Mouse (Mus musculus) monocyte, adult 5-6 weeks (primary cell): Measurements from ENCODE around the gene Prdm16. TPM values are rescaled to one million over a fixed set of nuclear protein-coding genes. Genes with fewer than 3 reads are reported as not detected.

ENCODE experiments used
- ATAC-seq: fragments of 153-309, 156-312 bp; replicated peaks from 2 replicates; pipeline ENCODE4 v1.8.0; 2017; ENCODE audit warnings: mild to moderate bottlenecking; ENCODE audit not compliant: low TSS enrichment, insufficient number of reproducible peaks, severe bottlenecking, poor library complexity, low FRiP score
- total RNA-seq: library from RNA; stranded (forward); fragments of 200-1000, 200-491, 200-594 nt; gene quantifications from 3 replicates; pipeline ENCODE4 v1.2.3, GENCODE M21; 2017

Gene Prdm16
- total RNA-seq, 1 experiment from 2014 or later, result 0.19 TPM

DNA sequence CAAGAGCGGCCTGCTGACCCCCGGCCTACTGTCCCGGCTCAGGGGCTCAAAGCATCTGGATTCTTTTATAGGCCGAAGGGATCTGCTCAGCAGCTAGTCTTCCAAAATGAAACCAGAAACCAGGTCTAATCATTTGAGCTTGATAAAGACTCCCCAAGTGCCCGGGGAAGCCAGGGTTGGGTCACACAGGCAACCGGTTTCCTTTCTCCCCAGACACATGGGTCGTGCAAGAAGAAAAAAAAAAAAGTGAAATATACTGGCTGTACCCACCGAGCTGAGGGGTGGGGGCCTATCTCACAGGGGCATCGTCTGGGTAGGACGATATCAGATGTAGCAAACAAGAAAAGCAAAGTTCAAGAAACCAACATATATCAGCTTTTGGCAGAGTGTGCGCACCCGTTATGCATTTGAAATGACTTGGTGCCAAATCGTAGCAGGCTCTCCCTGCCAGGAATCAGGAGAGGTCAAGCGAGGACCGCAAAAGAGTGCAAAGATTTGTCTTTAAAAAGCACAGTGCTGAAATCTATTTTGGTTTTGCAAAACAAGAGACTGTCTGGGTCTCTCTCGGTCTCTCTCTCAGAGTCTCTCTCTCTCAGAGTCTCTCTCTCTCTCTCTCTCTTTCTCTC is 55.3 kb downstream of the Prdm16 start:
- no peak for ATAC-seq

DNA sequence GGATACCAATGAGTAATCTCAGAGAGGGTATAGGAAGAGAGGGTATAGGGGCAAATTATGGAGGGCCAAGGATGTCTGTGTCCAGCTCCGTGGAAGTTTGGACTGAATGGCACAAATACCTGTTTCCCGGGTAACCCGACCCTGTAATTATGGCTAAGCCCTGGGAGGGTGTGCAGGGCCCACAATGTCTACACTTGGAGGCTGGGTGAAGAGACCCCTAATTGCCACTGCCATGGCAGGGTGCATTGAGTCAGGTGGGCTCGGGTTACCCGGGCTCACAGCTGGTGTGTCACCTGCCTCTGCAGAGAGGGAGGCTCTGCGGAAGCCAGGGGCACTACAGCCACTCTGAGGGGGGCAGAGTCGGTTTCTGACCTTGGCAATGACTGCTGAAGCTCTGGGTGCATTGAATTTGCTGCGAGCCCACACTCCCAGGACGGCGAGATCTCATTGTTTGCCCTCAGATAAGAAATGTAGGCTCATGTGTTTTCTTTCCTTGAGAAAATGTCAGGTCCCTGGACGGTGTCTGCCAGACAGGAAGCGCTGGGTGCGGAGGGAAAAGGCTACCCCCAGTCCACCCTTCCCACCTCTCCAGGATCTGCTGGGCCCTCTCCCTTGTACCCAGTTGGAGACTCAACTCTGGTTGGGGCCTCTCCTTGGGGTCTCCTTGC is 62.3 kb downstream of the Prdm16 start:
- no peak for ATAC-seq

DNA sequence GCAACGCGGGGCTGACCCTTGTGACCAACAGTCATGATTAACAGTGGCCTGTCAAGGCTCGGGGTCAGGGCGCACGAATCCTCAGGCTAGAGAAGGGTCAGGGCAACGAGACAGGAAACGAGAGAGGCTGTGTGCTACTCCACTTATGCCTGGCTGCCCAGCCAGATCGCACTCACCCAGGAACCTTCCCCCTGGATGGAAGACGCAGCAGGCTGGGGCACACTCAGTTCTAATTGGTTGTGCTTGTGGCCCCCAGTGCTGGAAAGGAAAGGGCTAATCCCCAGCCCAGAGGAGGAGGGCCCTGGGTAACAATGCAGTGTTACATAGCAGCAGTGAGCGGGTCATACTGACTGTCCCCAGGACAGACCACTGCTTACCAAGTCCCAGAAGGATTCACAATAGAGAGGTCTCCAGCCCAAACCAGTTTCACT is 66.2 kb downstream of the Prdm16 start:
- no peak for ATAC-seq

DNA sequence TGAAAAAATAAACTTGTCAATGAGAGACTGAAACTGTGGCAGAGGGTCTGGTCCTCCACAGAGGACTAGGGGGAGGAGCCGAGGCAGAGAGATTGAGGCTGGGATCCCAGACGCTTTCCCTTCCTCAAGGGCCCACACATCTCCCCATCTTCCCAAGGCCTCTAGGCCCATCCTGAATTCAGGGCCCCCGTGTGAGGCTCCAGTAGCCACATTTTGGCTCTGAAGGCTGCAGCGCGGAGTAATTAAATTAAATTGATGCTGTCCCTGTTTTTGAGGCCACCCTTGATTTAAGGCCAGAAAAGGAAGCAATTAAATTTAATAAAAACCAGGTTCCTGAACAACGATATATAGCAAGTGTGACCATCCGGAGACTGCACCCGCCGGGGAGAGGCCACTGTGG is 66.8 kb downstream of the Prdm16 start:
- ATAC-seq, result no peak

DNA sequence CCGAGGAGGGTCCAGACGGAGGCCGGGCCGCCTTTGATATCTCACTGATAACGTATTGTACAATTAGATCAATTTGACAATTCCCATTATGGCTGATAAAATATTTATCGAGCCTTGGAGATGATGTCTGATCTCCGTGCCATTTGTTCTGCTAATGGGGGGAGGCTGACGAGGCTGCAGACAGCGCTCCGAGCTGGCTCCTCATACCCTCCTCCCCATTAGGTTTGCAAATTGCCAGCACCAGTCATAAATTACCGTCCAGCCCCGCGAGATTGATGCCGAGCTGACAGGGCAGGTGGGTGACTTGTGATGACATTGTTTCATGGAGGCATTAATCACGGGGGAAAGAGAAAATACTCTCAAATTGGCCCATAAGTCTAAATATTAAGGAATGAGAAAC is 67.9 kb downstream of the Prdm16 start:
- no peak for ATAC-seq

DNA sequence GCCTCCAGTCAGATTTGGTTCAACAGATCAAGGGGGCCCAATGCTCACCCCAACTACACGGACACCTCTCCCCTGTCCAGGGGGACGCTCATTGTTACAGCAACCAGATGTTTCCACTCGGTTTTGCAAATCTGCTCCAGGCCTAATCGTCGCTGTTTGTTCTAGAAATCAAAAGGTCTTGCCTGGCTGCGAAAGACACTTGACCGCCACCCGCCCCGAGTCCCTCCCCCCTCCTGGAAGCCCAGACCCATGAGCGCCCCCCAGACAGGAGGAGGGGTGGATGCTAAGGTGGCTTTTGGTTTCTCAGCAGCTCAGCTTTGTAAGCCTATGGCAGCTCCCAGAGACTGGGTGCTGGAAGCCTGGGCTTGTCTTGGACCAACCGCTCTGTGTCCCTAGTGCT is 68.7 kb downstream of the Prdm16 start:
- ATAC-seq, result no peak

DNA sequence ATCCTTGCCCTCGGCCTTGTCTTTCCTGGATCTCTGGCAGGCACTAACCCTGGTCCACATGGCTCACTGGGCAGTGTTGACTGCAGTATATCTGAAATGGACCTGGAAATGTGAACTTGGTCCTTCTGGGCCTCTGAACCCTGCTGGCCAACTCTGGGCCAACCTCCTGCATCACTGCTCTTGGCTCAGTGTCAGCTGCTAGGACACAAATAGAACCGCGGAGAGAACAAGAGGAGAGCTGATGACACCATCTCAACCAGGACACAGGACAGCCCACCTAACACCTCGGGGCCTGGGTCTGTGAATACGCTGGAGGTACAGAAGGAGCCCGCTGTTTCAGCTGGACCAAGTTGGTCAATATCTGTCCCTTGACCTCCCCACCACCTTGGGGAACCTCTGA is 73.5 kb downstream of the Prdm16 start:
- no peak for ATAC-seq

DNA sequence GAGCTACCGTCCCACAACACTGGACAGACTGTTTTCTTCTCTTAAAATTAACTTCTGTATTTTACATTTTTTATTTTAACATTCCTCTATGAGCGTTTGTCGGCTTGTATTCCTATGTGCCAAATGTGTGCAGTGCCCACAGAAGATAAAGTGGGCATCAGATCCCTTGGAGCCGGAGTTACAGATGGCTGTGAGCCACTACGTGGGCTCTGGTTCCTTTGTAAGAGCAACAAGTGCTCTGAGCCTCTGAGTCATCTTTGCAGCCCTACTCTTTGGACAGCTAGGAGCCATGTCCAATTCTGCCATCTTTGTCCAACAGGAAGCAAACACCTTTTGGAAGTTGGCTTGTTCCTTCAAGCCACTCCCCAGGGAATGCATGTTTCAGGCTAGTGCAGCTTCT is 78.6 kb downstream of the Prdm16 start:
- ATAC-seq, result no peak

DNA sequence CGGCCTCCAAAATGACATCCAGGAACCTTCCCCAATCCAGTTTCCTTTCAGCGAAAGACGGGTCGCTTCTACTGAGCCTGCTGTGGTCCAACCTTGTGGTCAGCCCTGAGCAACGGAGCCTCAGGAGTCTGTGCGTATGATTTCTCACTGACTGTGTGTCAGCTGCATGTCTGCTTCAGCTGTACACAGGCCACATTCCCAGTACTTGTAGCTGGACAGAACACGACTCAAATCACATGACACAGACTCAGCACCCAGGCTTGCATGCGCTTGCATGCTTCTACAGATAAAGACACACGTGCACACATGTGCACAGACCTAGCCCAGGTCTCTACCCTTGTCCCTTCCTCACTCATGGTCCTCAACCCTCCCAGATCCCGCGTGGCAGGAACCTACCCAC is 79.5 kb downstream of the Prdm16 start:
- ATAC-seq, result no peak

DNA sequence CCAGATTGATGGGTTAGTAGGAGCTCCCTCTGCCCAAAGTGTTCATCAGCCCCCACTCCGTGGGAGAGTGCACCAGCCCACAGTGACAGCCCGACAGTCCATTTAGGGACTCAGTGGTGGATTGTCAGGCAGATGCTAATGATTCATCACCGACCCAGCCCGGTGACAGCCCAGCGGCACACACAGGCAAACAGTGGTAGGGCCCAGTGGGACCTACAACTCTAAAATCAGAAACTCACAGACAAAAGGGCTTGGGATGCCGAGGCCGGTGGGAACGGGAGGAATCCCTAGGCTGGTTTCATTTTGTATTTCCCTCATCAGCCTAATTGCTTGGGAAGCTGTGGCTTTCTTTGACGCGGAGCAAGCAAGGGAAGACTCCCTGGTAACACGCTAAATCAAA is 80.3 kb downstream of the Prdm16 start:
- no peak for ATAC-seq

DNA sequence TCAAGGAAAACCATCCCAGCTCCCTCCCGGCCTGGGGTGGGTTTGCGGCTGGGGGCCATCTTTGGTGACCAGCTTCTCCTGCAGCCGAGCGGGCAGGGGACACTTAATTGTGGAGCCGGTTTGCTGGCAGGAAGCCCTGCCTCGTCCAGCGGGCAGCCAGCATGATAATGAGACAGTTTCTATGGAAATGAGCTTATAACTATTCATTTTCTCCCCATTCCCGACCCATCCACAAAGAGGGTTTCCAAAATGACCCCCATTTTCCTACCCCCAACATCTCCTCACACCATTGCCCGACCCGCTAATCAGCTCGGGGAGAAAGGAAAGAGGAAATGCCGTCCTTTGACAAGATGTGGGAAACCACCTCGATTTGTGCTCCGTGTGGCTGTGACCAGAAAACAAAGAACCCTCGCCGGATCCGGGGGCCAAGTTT is 86.7 kb downstream of the Prdm16 start:
- no peak for ATAC-seq

DNA sequence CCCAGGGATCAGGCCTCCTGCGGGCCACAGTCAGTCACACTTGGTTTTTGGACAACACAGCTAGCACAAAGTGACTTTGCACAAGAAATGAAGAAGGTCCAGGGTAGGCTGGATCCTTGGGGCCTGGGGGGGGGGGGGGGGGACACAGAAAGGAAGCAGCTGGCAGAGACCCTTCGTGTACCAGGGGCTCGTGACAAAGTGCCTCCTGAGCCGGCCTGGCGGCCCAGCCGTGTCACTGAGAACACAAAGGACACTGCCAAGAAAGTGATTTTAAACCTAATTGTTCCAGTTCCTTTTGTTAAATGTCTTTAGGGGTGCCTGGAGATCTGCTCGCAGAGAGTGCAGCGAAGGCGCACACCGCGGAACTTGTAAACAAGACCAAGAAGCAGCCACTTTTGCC is 87.2 kb downstream of the Prdm16 start:
- ATAC-seq, result no peak

DNA sequence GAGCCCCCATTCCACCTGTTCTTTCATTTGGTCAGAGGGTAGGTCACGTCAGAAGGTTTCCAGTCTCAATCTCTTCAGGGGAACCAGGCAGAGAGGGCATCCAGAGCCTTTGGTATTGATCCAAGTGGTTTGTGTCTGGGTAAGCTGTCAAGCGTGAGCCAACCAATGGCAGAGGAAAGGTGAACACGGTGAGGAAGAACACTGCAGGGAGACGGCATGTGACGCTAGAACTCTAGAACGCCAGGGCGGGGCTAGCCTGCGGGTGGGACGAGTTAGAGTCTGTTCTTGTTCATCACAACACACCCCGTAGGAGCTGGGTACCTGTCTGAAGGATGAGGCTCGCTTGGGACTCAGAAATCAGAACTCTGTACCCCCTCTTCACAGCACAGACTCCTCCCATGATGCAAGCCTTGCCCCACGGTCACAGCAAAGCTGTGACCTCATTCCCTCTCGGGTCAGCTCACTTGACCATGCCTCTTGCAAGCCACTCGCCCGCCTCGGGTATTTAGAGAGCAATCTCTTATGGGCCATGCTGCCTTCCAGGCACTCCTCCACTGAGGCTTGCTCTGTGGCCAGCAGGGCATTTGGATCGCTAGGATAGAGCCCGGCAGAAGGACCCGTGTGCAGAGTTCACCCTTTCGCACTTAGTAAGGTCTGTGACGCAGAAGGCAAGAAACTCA is 89.4 kb downstream of the Prdm16 start:
- no peak for ATAC-seq

DNA sequence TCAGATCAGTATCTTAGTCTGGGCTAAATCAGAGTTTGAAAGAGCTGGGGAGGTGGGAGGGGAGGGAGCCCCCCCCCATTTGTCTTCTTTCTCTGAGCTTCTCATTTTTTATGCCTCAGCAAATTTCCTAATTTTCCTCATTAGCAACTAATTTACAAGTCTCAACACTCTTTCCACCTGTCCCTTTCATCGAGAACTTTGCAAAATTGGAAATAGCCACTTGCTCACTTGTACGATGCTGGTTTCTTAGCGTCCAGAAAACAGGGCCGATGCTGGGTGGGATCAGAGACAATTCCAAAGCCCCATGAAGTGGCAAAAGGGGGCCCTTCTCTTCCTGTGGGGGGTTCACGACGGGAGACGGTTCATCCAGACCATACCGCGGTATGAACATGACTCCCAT is 91.4 kb downstream of the Prdm16 start:
- ATAC-seq, result no peak

DNA sequence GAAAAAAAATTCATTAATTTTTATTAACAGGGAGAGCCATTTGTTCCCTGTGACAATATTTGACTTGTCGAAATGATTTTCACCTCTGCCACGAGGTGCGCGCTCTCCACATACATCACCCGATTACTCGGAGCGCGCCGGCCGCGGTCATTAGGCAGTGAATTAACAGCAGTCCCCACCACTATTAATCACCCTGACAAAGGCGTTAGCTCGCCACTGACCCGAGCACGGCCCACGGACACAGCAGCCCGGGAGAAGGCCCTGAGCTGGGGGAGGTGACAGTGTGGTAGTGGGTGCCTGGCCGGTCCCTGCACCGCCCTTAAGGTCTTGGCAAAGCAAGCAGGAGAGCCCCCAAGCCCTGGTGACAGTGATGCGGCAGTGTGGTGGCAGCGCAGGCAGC is 92.8 kb downstream of the Prdm16 start:
- ATAC-seq, result no peak

DNA sequence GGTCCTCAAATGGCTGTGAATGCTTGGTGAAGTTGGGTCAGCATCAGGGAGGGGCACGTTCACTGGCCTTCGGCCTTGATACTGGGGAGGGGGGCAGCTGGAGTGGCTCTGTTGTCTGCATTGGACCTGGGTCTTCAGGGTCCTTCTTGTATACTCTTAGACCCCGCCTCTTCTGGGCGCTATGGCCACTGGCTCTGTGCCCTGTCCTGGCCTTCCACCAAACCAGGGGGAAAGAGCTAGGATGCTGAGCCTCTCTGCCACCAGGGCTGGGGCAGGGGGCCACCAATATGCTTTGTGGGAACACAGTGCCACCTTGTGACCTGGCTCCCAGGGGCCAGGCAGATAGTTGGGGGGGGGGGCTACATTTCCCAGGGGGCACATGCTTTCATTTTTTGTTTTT is 93.5 kb downstream of the Prdm16 start:
- ATAC-seq, result no peak

DNA sequence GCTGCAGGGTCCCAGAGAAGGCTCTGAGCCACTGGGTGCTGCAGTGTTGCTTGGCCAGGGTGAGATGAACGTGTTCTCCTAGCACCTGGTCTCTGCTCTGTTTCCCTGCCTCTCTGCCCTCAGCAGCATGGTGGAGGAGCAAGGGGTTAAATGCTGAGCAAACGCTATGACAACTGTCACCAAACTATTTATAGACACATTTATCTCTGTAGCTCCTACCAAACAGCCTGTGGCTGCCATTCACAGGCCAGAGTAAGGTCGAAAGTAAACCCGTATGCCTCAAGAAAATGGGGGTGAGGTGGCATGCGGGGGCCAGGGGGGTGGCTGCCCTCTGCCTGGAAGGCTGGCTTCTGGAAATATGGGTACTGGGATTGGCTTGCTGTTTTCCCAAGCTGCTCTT is 94.1 kb downstream of the Prdm16 start:
- no peak for ATAC-seq

DNA sequence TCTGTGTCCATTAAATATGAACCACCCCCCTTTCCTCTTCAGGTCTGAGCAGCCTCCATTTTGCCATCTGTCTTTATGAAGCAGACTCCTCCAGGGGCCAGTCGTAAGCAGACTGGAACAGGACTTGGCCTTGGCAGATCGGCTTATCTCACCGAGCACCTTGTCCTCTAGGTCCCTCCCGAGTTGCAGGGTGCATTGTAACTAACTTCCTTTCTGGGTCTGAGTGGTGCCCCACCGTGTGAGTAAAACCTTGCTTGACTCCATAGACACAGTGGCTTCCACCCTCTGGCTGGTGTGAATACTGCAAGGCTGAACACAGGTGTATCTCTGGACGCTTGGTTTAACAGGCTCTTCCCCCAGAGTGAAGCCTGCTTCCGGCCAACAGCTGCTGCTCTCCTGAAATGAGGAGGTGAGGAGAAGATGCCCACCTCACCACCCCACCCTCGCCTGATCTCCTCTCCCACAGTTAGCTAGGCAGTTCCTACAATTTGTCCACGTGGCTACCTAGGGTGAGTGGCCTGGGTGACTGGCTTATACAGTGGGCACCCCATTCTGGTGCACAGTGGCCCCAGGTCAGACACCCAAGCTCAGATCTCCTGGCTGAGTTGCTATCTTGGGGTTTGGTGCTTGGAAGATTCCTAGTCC is 94.9 kb downstream of the Prdm16 start:
- no peak for ATAC-seq

DNA sequence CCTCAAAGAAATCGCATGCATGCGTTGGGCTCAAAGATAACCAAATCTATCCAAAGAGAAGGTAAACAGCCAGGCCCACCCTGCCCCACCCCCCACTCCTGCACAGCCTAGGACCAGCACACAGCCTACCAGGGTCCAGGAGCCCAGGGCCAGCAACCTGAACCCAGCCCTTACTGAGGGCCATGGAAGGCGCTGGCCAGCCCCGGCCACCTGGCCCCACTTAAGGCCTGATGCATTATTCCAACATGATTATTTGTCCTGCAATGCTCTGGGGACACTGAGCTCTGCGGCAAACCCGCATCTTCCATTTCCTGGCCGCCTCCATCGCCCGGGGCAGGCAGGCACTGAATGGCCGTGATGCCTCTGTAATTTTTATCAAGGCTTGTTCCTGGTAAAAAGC is 96.0 kb downstream of the Prdm16 start:
- ATAC-seq, result no peak

DNA sequence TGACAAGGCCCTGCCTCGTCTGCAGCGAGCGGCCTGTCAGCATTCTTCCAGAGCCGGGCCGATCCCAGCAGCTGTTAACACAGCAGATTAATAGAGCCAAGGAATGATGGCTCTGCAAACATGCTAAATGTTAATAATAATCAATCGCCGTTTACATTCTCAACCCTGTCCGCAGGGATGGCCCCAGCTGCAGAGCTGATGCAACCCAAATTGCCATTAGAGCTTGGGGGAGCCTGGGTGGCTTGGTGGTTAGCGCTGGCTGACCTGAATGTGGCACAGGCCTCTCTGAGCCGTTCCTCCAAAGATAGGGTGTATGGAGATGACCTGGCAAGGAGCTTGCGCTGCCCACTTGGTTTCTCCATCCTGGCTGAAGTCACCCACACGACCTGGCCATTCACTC is 97.0 kb downstream of the Prdm16 start:
- no peak for ATAC-seq
